Mouse (Mus musculus) cerebellum, adult 2 months (tissue): ENCODE measurements around the gene Muc4. TPM values are rescaled to one million over a fixed set of nuclear protein-coding genes. Genes with fewer than 3 reads are reported as not detected.

Experiments
- DNase-seq, 2 experiments: peaks; one replicate each; pipeline ENCODE4 v3.0.0; 2021
- H3K27ac ChIP-seq: fragments of 200-500 bp; 2 replicates; pipeline ENCODE4 v1.5.1; 2012; ENCODE audit warnings: low read length, control low read depth, inconsistent platforms; ENCODE audit not compliant: insufficient read depth
- H3K27me3 ChIP-seq: fragments of 200-500 bp; 2 replicates; pipeline ENCODE4 v1.6.1; 2012; ENCODE audit warnings: inconsistent platforms, mild to moderate bottlenecking, low read length, moderate library complexity; ENCODE audit not compliant: control insufficient read depth, insufficient read depth
- H3K4me1 ChIP-seq: fragments of 200-500 bp; 2 replicates; pipeline ENCODE4 v1.6.1; 2011; ENCODE audit warnings: low read length; ENCODE audit not compliant: control insufficient read depth, insufficient read depth
- H3K4me3 ChIP-seq: fragments of 200-500 bp; replicated peaks from 2 replicates; pipeline ENCODE3; 2011; ENCODE audit warnings: mild to moderate bottlenecking, low read depth, low read length, control low read depth; ENCODE audit not compliant: insufficient read depth
- CTCF ChIP-seq: fragments of 200-500 bp; IDR thresholded peaks from 2 replicates; pipeline ENCODE4 v1.5.1; 2011; ENCODE audit warnings: low read depth, mild to moderate bottlenecking, control low read depth, low read length, moderate library complexity, borderline replicate concordance; ENCODE audit not compliant: insufficient read depth
- POLR2A ChIP-seq: fragments of 200-500 bp; IDR thresholded peaks from 2 replicates; pipeline ENCODE4 v1.6.1; 2011; ENCODE audit warnings: low read length, control low read depth, borderline replicate concordance; ENCODE audit not compliant: insufficient read depth
- WGBS: fragments of 180-500 bp; shearing (Covaris S2); methylation state at CpG from one replicate; pipeline ENCODE4 v1.1.7; 2018; 5-methylcytosine and 5-hydroxymethylcytosine counted together
- polyA plus RNA-seq: library from polyadenylated mRNA; depleted of rRNA; stranded (reverse); fragments of >200 nt; gene quantifications from 2 replicates; pipeline ENCODE4 v1.2.3, GENCODE M21; 2012

The Muc4 gene
- polyA plus RNA-seq, 1 experiment, result 0.03 TPM

GRCm38 (mm10) chr16:32813362-32813761, 77.7 kb downstream of the Muc4 start:
- no peak overlapping the region for H3K27ac ChIP-seq
- 51% methylated on average over 9 of the region's 9 CpGs for WGBS
- TF ChIP-seq POLR2A (no peak), CTCF (no peak)

GRCm38 (mm10) chr16:32813771-32814170, 78.1 kb downstream of the Muc4 start:
- no peak overlapping the region for H3K4me3 ChIP-seq
- H3K27ac ChIP-seq, result no peak overlapping the region
- 51% methylated on average over 3 of the region's 3 CpGs for WGBS
- TF ChIP-seq CTCF, result no peak
- no peak for TF ChIP-seq POLR2A
- H3K4me1 ChIP-seq, result no peaks in the 10 kb centered on the region; the same call in 1 of the 2 replicates
- no peaks in the 10 kb centered on the region for H3K27me3 ChIP-seq
- no peak for DNase-seq

More at GRCm38 (mm10) chr16:32813362-32813761, 77.7 kb downstream of the Muc4 start:
- no peak overlapping the region for H3K4me3 ChIP-seq
- no peaks in the 10 kb centered on the region; the same call in 1 of the 2 replicates for H3K4me1 ChIP-seq
- H3K27me3 ChIP-seq, result no peaks in the 10 kb centered on the region
- DNase-seq, result no peak

- DNase-seq, result peak; percentile 47 to 55
- 29% methylated on average over 14 of the region's 14 CpGs for WGBS
These were observed 78.9 kb downstream of the Muc4 start for GRCm38 (mm10) chr16:32814539-32814938.

GRCm38 (mm10) chr16:32815160-32815605, 79.5 kb downstream of the Muc4 start:
- Histone ChIP-seq H3K27me3 (no peaks in the 10 kb centered on the region; the same call in 1 of the 2 replicates), H3K4me3 (peak overlapping the region; percentile 86), H3K27ac (no peak overlapping the region), H3K4me1 (no peaks in the 10 kb centered on the region; the same call in 1 of the 2 replicates)
- 12% methylated on average over 6 of the region's 6 CpGs for WGBS
- no peak for DNase-seq
- TF ChIP-seq CTCF (no peak), POLR2A (no peak)

More at GRCm38 (mm10) chr16:32814539-32814938, 78.9 kb downstream of the Muc4 start:
- Histone ChIP-seq H3K27ac (no peak overlapping the region), H3K27me3 (no peaks in the 10 kb centered on the region), H3K4me3 (peak overlapping the region; percentile 86), H3K4me1 (no peaks in the 10 kb centered on the region; the same call in 1 of the 2 replicates)
- TF ChIP-seq POLR2A (no peak), CTCF (no peak)

- Histone ChIP-seq H3K4me1 (no peaks in the 10 kb centered on the region; the same call in 1 of the 2 replicates), H3K27ac (no peak overlapping the region), H3K4me3 (no peak overlapping the region), H3K27me3 (no peaks in the 10 kb centered on the region; the same call in 1 of the 2 replicates)
- 59% methylated on average over 4 of the region's 4 CpGs for WGBS
- no peak for TF ChIP-seq CTCF
- no peak for TF ChIP-seq POLR2A
- DNase-seq, result no peak
These were observed 82.3 kb downstream of the Muc4 start for GRCm38 (mm10) chr16:32818036-32818435.

- no peak overlapping the region for H3K4me3 ChIP-seq
- DNase-seq, result no peak
- WGBS, result 80% methylated on average over 5 of the region's 5 CpGs
- no peaks in the 10 kb centered on the region; the same call in 1 of the 2 replicates for H3K4me1 ChIP-seq
- no peak overlapping the region for H3K27ac ChIP-seq
- TF ChIP-seq POLR2A (no peak), CTCF (no peak)
- H3K27me3 ChIP-seq, result no peaks in the 10 kb centered on the region; the same call in 1 of the 2 replicates
These were observed 82.8 kb downstream of the Muc4 start for GRCm38 (mm10) chr16:32818441-32818840.

GRCm38 (mm10) chr16:32821772-32822449, 86.2 kb downstream of the Muc4 start:
- no peak for DNase-seq
- 81% methylated on average over 10 of the region's 10 CpGs for WGBS
- no peak for TF ChIP-seq POLR2A
- no peak for TF ChIP-seq CTCF
- H3K27ac ChIP-seq, result no peak overlapping the region
- no peak overlapping the region for H3K4me3 ChIP-seq
- H3K27me3 ChIP-seq, result no peaks in the 10 kb centered on the region; the same call in 1 of the 2 replicates
- no peaks in the 10 kb centered on the region for H3K4me1 ChIP-seq

- H3K27me3 ChIP-seq, result no peaks in the 10 kb centered on the region; the same call in 1 of the 2 replicates
- no peaks in the 10 kb centered on the region for H3K4me1 ChIP-seq
- TF ChIP-seq CTCF, result no peak
- TF ChIP-seq POLR2A, result no peak
- H3K27ac ChIP-seq, result no peak overlapping the region
- H3K4me3 ChIP-seq, result no peak overlapping the region
- no peak for DNase-seq
- WGBS, result 80% methylated on average over 6 of the region's 6 CpGs
These were observed 86.8 kb downstream of the Muc4 start for GRCm38 (mm10) chr16:32822450-32822827.
